Comparison of ENCODE assay signal across 18 mouse cellular contexts in genomic region chr9:122455779-122456178, GRCm38 (mm10).
"Had no signal": no experiment of that assay in that cellular context is flagged by ENCODE, and none has a peak within 500 bp of the region (broad histone marks: within the 10 kb centered on the region; RNA-seq: fewer than 3 reads in every experiment).

No protein-coding gene starts in this region.

- H3K4me3 ChIP-seq: kidney, embryonic 15.5 days; midbrain, embryonic 13.5 days; neural tube, embryonic 12.5 days; neural tube, embryonic 15.5 days had no signal

- H3K27me3 ChIP-seq: kidney, embryonic 15.5 days; midbrain, embryonic 13.5 days; neural tube, embryonic 12.5 days; neural tube, embryonic 15.5 days had no signal

- H3K27ac ChIP-seq: kidney, embryonic 15.5 days; liver, embryonic 14.5 days; macrophage; midbrain, embryonic 13.5 days; neural tube, embryonic 12.5 days; neural tube, embryonic 15.5 days had no signal

- DNase-seq: kidney, adult 11 months; kidney, adult 8-10 months; kidney, postnatal 10 days; kidney, postnatal 36 days; liver, postnatal 0 days; lung, embryonic 14.5 days; thymus, adult 2 months; thymus, postnatal 14 days; thymus, postnatal 4 days had no signal

- H3K4me1 ChIP-seq: kidney, embryonic 15.5 days; midbrain, embryonic 13.5 days; neural tube, embryonic 12.5 days; neural tube, embryonic 15.5 days had no signal

- H3K4me2 ChIP-seq: kidney, embryonic 15.5 days; liver, embryonic 11.5 days; lung, embryonic 14.5 days; midbrain, embryonic 13.5 days; neural tube, embryonic 12.5 days; neural tube, embryonic 15.5 days had no signal

- H3K9me3 ChIP-seq: kidney, embryonic 15.5 days; midbrain, embryonic 13.5 days; neural tube, embryonic 12.5 days; neural tube, embryonic 15.5 days had no signal

- H3K36me3 ChIP-seq: kidney, embryonic 15.5 days; midbrain, embryonic 13.5 days; neural tube, embryonic 12.5 days; neural tube, embryonic 15.5 days had no signal

- H3K9ac ChIP-seq: kidney, embryonic 15.5 days; liver, embryonic 14.5 days; liver, postnatal 0 days; lung, embryonic 14.5 days; midbrain, embryonic 13.5 days; neural tube, embryonic 12.5 days; neural tube, embryonic 15.5 days had no signal

- ATAC-seq: liver, postnatal 0 days; lung, postnatal 0 days; midbrain, embryonic 13.5 days; midbrain, embryonic 16.5 days had no signal
